In the genomic region with DNA sequence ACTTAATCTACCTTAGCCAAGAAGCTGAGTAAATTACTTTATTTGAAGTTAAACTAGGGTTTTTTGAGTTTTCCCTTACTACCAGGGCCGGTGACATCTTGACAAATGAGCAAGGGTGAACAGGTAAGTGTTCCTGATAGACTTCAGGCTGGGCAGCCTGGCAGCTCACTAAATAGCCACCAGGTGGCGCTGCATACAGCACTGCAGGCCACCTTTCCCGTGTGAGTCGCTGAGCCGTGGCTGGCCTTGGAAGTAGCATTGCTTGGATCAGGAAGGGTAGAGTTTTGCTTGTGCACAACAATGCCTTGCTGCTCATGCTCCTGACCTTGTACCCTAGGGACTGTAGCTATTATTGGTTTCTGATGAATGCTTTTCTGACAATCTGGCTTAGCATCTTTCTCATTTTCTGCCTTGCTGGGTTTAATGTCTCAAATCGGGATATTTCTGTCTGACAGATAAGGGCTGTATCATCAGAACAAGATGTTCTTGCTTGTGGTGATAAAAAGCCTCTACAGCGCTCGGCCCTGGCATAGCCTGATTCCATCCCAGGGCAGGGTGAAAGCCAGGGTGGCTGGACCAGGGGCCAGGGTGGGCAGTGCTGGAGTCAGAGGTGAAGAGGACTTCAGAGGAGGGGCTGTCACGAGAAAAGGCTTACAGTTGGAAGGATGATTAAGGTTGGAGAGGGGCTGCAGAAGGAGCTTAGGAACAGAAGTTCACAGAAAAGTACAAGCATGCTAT, we compare ENCODE assay signal across 7 mouse cellular contexts. TPM values are rescaled to one million over a fixed set of nuclear protein-coding genes. Genes with fewer than 3 reads are reported as not detected.
DNase-seq lines count a peak whose midpoint lies in the region; ATAC-seq and TF ChIP-seq lines count a peak whose summit lies in the region.

No protein-coding gene starts in this region.

- H3K9me3 ChIP-seq in midbrain, embryonic 15.5 days, result no peaks in the 10 kb centered on the region

- TF ChIP-seq POLR2A in spleen, adult 2 months (IDR thresholded peaks at IDR 0.05; ENCODE audit: low read depth, low read length), result no peak

- H3K4me1 ChIP-seq in midbrain, embryonic 15.5 days, result no peaks in the 10 kb centered on the region
- H3K4me1 ChIP-seq in spleen, adult 2 months (ENCODE audit: control insufficient read depth, insufficient read depth, insufficient read length), result no peaks in the 10 kb centered on the region

- intact Hi-C loops in gastrocnemius, postnatal 14 days (cut with DNase I; ENCODE audit: low total_unique reads), result loop anchor here (2.0 kb wide), 1 partner anchor 422 kb away; no protein-coding TSS in a partner anchor
- intact Hi-C loops in left cerebral cortex, postnatal 4 days (cut with DNase I), result no loop called here

- H3K36me3 ChIP-seq in midbrain, embryonic 15.5 days (replicated peaks), result no peaks in the 10 kb centered on the region
- H3K36me3 ChIP-seq in spleen, adult 2 months (ENCODE audit: control insufficient read depth, insufficient read depth, low read length), result no peaks in the 10 kb centered on the region

- no peak overlapping the region for H3K9ac ChIP-seq in midbrain, embryonic 15.5 days

- H3K27ac ChIP-seq in midbrain, embryonic 15.5 days, result no peak overlapping the region
- no peak overlapping the region for H3K27ac ChIP-seq in spleen, adult 2 months (ENCODE audit: insufficient read depth, low read length)

- peak; percentile 83 for ATAC-seq in midbrain, embryonic 15.5 days (replicated peaks)

- peak; percentile 83; the same call in 1 of the 2 replicates for TF ChIP-seq CTCF in spleen, adult 2 months (IDR thresholded peaks at IDR 0.05; ENCODE audit: extremely low read depth, insufficient read depth, insufficient read length, insufficient replicate concordance)

- H3K27me3 ChIP-seq in midbrain, embryonic 15.5 days (replicated peaks), result no peaks in the 10 kb centered on the region
- H3K27me3 ChIP-seq in spleen, adult 2 months (ENCODE audit: control insufficient read depth, insufficient read depth, low read length), result no peaks in the 10 kb centered on the region

- H3K4me2 ChIP-seq in midbrain, embryonic 15.5 days, result no peak overlapping the region

- 28% methylated on average over 9 of the region's 9 CpGs for WGBS in midbrain, embryonic 15.5 days
- WGBS in spleen, adult 2 months, result 34% methylated on average over 9 of the region's 9 CpGs

- H3K4me3 ChIP-seq in midbrain, embryonic 15.5 days, result no peak overlapping the region
- no peak overlapping the region for H3K4me3 ChIP-seq in spleen, adult 2 months (ENCODE audit: extremely low read depth, insufficient read depth, insufficient read length)

- peak; percentile 87 for DNase-seq in adrenal gland, postnatal 14 days
- peak; percentile 90 for DNase-seq in embryo, embryonic 10 days (ENCODE audit: low spot score)
- DNase-seq in gastrocnemius, postnatal 14 days, result peak; percentile 68
- DNase-seq in kidney, adult 18-20 months, result peak; percentile 76
- DNase-seq in left cerebral cortex, postnatal 4 days, result peak; percentile 84
- peak in 1 of 2 experiments; percentile 21 for DNase-seq in spleen, adult 2 months (ENCODE audit: low read depth in 1 of 2, low spot score in 2 of 2)

RNA-seq across cellular contexts. Expression of a gene that starts 58.4 kb away (rescaled TPM):
- 1.2 and 1.5 TPM in 2 replicates for total RNA-seq in adrenal gland, postnatal 14 days (2021)
- 1 to 10 TPM in 1 of 2 experiments, under 1 TPM in 1; 0.62 to 1.4 TPM for total RNA-seq in gastrocnemius, postnatal 14 days (2021)
- 10 to 100 TPM; 21.0 to 21.1 TPM for total RNA-seq in left cerebral cortex, postnatal 4 days (2021)
- 5.9 and 6.8 TPM in 2 replicates for polyA plus RNA-seq in midbrain, embryonic 15.5 days (2015; fragmentation: Nextera tagmentation; extraction: Ambion mirVana)
- polyA plus RNA-seq in spleen, adult 2 months (2012; rRNA removed), result 0.05 TPM in 1 of 2 replicates, not detected in the other
